Comparison of ENCODE assay signal across 19 mouse cellular contexts in genomic region chr6:34049433-34049832, GRCm38 (mm10). TPM values are rescaled to one million over a fixed set of nuclear protein-coding genes. Genes with fewer than 3 reads are reported as not detected.
"Had no signal": no experiment of that assay in that cellular context is flagged by ENCODE, and none has a peak within 500 bp of the region (broad histone marks: within the 10 kb centered on the region; RNA-seq: fewer than 3 reads in every experiment).

No protein-coding gene starts in this region.

- H3K9ac ChIP-seq: limb, embryonic 12.5 days; limb, embryonic 15.5 days; liver, embryonic 14.5 days; liver, postnatal 0 days; lung, embryonic 15.5 days; midbrain, embryonic 15.5 days; neural tube, embryonic 12.5 days; neural tube, embryonic 15.5 days had no signal

- H3K4me1 ChIP-seq: limb, embryonic 15.5 days; megakaryocyte, embryonic 14.5 days; midbrain, embryonic 15.5 days; neural tube, embryonic 12.5 days; neural tube, embryonic 15.5 days had no signal

- H3K27ac ChIP-seq: kidney, postnatal 0 days; limb, embryonic 12.5 days; limb, embryonic 15.5 days; liver, embryonic 14.5 days; lung, embryonic 15.5 days; midbrain, embryonic 10.5 days; midbrain, embryonic 15.5 days; neural tube, embryonic 12.5 days; neural tube, embryonic 15.5 days had no signal

- H3K9me3 ChIP-seq: limb, embryonic 12.5 days; limb, embryonic 15.5 days; lung, embryonic 15.5 days; megakaryocyte, embryonic 14.5 days; midbrain, embryonic 10.5 days; midbrain, embryonic 15.5 days; neural tube, embryonic 12.5 days; neural tube, embryonic 15.5 days had no signal

- H3K27me3 ChIP-seq: limb, embryonic 15.5 days; lung, embryonic 15.5 days; midbrain, embryonic 15.5 days; neural tube, embryonic 12.5 days; neural tube, embryonic 15.5 days had no signal

- H3K4me2 ChIP-seq: limb, embryonic 12.5 days; limb, embryonic 15.5 days; liver, embryonic 11.5 days; lung, embryonic 15.5 days; midbrain, embryonic 15.5 days; neural tube, embryonic 12.5 days; neural tube, embryonic 15.5 days had no signal

- H3K4me3 ChIP-seq: limb, embryonic 12.5 days; limb, embryonic 15.5 days; lung, embryonic 15.5 days; megakaryocyte, embryonic 14.5 days; midbrain, embryonic 10.5 days; midbrain, embryonic 15.5 days; neural tube, embryonic 12.5 days; neural tube, embryonic 15.5 days had no signal

- H3K36me3 ChIP-seq: limb, embryonic 12.5 days; limb, embryonic 15.5 days; lung, embryonic 15.5 days; midbrain, embryonic 10.5 days; midbrain, embryonic 15.5 days; neural tube, embryonic 12.5 days; neural tube, embryonic 15.5 days had no signal

- ATAC-seq: liver, postnatal 0 days; midbrain, embryonic 15.5 days had no signal

- DNase-seq: kidney, adult 2 months; kidney, postnatal 25 days; left cerebral cortex, postnatal 4 days; liver, postnatal 0 days; lung, postnatal 10 days; lung, postnatal 36 days; thymus, postnatal 25 days had no signal

RNA-seq across cellular contexts. Expression of gene Lrguk, which starts 20.2 kb away (rescaled TPM):
- polyA plus RNA-seq: small intestine, adult 2 months had no signal
